Mouse (Mus musculus): Measurements from ENCODE around the gene Ccdc188.

DNA sequence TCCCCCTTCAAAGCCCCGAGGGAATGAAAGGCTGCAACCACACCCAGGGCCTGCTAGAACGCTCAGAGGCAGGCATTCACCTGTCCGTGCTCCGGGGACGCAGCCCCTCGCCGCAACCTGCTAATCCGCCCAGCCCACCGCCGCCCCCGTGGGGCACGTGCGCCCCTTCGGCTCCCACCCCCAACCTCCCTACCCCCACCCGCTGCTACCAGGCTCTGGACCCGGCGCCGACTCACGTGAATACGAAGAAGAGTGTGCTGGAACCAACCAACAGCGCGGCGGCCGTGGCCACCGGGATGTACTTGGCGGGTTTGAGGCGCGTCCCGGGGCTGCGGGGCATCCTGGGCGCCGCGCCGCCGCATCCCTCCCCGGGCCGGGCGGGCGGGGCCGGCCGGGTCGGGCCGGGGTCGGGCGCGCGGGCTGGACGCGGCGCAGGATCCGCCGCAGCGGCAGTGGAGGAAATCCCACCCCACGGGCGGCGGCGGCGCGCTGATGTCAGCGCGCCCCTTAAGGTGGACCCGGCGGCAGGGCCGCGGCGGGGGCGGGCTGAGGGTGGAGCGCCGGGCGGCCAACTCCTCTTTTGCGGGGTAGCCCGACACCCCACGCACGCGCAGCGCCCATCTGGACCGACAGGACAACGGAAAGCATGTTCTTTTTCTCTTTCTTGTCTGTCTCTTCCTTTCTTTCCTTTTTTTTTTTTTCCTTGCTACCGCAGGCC, 17.2 kb downstream of the Ccdc188 start, which contains the start of gene Zdhhc8:
- TF ChIP-seq POLR2A (IDR thresholded peaks at IDR 0.05; ENCODE audit: low read depth, low read length) (no peak; the same call in 1 of the 2 replicates), CTCF (IDR thresholded peaks at IDR 0.05; ENCODE audit: extremely low read depth, insufficient read depth, insufficient read length, insufficient replicate concordance) (no peak)
